Mouse (Mus musculus) embryo, embryonic 10 days (tissue): ENCODE results near the gene Srcin1.

Experiments
- DNase-seq: peaks from one replicate; pipeline ENCODE4 v3.0.0-alpha.2; 2015; ENCODE audit warnings: low spot score

The Srcin1 gene

DNA sequence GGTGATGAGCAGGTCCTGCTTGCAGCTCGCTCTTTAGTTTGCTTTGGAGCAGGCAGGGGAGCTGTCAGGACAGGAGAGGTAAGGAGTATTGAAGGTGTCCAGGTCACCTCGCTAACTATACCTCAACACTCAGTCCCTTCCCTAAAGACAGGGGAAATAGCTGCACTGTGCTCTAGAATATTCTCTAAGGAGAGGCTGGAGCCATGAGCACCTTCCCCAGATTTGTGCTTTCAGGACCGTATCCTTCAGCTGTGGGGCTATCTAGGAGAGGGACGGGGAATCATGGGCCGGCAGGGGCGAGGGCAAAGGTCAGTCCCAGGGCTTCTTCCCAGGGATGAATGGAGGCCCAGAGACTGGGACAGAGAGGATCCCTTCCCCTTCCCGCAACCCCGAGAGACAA, 23.8 kb downstream of the Srcin1 start:
- DNase-seq: peak; percentile 53

DNA sequence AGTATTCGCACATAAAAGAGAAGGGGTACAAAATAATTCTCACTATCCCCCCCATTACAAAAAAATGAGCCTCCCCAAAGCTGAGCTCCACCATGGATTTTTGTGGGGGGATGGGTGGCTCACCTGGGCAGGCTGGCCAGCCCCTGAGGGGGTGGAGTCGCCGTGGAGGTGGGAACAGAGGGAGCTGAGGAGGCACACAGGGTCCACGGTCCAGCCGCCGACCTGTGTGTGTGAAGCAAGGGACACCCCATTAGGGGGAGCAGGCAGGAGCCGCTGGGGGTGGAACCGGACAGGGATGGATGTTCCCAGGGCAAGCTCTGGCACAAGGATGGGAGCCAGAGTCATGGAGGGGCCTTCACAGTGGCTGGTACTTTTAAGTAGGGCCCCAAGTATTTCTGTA, 27.2 kb downstream of the Srcin1 start:
- DNase-seq: no peak

DNA sequence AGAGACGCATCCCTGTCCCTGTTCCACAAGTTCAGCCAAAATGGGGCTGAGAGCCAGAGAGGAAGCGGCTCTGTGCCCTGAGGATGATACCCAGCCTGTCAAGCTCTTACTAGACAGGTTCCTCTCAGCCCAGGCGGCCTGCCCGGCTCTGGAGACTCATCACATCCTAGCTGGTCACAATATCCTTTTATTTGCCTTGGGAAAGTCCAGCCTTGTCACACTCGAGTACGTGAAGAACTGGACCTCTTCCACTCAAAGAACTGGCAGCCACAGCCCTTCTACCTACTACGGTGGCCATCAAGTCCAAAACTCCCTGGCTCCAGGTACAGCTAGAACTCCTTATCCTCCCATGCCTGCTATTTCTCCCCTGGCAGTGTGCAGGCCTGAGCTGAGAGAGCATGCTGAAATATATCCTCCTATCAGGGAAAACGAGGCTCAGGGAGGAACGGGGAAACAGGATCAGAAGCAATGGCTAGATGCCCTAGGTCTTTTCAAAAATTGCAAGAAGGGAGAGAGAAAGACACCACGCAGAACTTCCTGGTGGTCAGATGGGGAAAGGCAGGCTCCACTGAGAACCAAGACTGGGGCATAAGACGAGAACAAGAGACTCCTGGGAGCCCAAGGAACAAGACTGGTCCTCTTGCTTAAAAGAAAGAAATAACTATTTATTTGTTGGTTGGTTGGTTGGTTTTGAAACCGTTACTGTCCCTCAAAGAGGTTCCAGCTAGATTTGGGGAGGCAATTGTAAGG, 27.9 kb downstream of the Srcin1 start:
- DNase-seq: no peak

DNA sequence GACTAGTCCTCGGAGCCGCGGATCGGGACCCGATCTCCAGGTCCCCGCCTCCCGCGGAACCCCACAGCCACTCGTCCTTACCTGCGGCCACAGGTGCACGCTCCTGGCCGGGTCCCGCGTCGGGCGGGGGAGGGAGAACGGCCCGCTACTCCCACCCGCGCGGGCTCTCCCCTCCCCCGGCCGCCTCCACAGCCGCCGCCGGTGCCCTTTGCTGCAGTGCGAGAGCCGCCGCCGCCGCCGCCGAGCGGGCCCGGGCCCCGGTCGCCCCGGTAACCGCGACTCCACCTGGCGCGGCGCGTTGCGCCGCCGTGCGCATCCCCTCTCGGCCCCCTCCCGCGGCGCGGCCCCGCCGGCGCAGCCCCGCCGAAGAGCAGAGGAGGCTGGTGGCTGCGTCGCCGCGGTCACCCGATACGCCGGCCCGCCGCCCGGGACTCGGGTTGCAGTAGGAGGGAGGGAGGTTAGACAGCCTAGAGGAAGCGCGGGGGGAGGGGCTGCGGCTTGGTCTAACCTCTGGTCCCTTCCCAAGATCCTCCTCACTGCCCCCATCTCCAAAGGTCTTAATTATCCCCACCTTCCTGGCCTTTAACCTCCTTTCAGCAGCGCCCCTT, 29.1 kb downstream of the Srcin1 start:
- peak; percentile 85 for DNase-seq

DNA sequence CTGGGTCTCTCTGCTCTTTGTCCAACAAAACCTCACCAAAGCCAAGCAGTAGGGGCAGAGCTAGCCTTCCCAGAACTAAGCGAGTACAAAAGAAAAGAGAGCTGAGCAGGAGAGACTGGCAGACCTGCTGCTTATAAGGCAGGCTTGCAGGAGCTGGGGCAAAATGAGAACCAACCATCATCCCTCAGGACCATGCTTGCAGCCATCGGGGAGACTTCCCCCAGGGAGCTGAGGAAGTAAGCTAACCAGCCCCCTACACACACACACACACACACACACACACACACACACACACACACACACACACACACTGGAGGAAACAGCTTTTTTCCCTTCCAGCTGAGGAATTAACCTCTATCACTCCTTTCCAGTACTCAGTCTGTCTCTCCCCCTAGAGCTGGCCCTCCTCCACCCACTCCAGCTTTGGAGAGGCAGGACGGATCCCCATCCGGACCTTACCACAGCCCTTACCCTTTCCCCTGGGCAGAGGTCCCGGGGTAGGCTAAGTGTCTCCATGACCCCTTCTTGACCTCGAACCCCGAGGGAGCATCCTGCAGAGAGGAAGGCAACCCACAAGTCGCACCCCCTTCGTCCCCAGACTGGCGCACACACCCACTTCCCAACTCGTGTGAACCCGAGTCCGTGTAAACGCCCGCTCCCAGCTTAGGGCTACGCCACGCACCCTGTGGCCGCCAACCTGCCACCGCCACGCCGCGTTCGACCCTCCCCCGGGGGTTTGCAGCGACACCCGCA, 30.0 kb downstream of the Srcin1 start:
- no peak for DNase-seq

DNA sequence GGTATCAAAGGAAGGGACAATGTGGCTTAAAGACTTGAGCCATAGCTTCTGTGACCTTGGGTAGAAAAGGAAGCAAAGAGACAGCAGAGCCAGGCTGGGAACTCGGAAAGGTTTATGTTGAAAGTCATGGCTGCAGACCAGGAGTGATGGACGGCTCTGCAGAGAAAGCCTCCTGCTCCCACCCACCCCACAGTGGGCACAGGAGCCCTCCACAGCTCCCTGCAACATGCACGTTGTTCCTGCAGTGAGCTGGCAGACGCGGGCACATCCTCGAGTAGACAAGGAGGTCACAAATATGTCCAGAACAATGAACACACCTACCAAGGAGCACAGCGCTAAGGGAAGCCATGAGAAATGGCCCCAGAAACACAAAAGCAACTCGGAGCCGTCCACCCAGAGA, 32.1 kb downstream of the Srcin1 start:
- no peak for DNase-seq

DNA sequence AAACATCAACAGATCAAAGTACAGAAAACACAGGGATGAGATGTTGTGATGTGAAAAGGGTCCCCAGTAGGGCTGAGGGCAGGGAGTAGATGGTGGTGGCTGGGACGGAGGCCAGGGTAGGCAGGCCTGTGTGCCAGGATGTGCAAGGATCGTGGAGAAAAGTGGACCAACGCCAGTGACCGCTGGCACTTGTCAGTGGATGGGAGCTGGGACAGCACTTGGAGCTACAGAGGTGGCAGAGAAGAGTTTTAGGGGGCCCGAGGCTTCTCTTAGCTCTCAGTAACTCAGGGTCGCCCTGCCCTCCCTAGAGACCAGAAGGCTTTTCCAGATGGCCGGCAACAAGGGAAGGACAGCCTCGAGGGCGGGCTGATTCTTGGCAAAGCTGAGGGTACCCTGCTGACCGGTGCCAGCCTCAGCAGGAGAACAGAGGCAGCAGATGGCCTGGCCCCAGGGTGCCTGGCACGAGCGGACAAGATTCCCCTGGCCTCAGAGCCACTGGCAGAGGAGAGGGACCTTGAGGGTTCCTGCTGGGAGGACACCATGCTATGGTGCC, 32.7 kb downstream of the Srcin1 start:
- no peak for DNase-seq

DNA sequence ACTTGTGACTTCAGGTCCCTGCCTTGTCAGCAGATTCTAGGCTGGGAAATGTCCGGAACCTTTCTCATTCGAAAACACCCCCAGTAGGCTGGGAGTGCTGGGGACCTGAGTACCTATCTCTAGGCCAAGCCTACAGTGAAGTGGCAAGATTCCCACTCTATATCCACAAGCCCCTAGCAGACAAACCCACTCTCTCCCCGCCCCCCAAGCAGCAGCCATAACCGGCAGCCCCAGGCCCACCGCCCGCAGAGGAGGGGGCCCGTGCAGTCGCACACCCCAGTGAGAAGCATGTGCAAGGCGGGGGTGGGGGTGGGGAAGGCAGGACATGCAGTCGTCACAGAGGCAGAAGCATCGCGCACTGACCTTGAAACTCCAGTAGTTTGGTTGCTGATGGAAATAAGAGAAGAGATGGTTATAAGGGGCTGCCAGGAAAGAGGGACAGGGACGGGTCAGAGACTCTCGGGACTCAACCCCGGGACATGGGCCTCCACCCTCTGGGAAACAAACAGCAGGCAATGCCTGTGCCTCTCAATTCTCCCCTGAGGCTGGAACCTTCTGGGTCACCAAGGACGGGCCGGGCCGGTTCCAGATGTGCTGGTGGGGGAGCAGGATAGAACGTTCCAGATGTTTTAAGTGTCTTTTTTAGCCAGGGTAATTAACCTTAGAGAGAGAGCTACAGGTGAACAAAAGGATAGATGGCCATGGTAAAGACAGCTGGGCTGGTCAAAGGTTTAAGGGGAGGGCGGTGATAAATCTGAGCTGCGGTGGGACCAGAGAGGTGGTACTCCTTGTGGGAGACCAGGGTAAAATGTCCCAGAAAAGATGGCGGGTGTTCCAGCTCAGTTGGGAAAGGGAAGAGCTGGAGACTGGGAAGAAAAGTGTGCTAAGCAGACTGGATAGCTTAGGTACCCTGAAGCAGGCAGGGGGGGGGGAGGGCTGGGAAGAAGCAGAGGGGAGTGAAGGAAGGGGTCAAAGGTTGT, 33.5 kb downstream of the Srcin1 start:
- DNase-seq: no peak

DNA sequence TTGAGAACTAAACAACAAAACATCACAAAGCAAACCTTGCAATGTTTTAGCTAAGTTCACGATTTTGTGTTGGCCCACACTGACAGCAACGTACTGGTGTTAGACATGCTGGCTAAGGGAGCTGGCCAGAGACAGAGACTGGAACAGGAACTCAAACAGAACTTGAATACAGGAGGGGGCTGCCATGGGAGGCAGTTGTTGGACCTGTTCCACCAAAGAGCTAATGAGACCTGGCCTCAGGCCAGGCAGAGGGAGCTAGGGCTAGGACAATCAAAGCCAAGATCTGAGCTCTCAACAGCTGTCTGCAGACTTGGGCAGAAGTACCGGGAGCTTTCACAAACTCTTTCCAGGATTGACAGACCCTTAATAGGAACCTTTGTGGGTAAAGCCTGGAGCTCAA, 35.4 kb downstream of the Srcin1 start:
- DNase-seq: no peak

DNA sequence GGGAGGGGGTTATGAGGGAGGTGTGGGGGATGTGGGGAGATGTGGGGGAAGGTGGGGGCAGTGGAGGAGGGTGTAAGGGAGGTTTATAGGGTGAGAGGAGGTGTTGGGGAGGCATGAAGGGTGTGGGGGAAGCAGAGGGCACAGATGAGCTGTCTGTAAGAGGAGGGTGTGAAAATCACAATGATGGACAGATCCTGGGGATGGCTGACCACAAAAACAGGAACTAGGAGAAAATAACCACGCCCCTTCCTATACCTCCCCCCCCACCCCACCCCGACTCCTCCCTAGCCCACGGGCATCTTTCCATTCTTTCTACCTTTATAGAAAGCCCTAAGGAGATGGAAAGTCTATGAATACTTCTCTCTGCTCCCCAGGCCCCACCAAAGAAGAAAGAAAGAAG, 35.9 kb downstream of the Srcin1 start:
- no peak for DNase-seq

DNA sequence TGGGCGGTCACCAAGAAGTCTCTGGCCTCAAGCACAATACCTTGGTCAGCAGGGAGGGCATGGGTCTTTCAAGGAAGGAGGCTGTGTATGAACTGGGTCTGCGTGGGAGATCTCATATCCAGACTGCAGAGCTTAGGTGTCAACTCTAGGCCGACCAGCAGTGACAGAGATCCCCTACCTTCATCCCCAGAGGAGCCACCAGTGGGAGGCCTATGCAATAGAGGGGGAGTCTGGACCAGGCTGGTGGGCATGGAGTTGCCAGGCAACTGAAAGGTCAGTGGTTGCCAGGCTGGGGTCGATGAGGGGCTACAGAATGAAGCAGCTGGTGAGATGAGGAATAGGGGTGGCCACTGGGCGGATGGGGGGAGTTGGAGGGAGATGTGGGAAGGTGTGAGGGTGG, 36.4 kb downstream of the Srcin1 start:
- no peak for DNase-seq

DNA sequence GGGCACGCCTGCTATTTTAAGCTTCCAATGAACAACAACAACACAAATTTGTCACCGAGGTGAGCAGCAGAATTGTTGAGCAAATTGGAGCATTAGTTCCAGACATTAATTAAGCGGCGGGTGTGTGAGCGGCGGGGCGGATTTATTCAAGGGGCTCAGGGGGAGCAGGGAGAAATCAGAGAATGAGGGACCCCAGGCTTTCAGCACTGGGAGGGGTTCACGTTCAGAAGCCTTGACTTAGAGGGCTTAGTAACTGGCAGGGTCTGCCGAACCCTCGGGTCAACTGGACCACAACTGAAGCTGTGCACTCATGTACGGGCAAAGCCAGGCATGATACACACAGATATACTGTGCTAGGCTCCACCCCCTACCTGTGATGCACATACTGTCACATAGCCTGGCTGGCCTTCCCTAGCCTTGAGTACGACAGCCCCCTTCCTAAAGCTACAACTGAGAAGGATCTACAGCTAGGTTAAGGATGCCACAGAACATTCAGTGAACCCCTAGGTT, 38.4 kb downstream of the Srcin1 start:
- no peak for DNase-seq

DNA sequence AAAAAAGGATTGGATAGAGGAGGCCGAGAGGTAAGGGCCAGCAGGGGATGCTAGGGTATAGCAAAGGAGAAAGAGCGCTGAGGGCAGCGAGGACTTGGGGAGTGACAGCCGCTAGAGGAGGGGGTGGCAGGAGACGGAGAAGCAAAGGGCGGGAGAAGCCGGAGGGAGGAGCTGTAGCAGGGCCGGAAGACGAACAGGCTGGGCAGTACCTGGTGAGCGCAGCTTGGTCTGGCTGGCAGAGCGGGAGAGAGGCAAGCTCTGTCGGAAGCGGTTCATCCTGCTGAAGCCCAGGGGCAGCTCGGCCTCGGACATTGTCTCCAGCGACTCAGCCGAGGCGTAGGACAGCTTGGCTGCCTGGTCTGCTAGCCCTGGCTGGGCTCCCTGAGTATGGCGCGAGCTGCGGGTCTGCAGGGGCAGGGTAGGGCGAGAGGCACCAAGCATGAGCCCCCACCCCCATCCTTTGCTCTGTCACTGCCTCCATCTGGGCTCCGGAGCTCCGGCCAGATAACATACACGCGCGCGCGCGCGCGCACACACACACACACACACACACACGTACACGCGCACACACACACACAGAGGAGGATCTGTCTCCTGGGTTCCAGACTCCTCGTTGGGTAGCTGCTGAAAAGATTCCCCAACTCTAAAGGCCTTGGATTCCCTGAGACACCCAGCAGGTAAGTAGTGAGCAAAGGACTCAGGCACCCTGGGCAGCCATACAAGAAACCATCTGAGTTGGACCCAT, 39.0 kb downstream of the Srcin1 start:
- DNase-seq: peak; percentile 81

DNA sequence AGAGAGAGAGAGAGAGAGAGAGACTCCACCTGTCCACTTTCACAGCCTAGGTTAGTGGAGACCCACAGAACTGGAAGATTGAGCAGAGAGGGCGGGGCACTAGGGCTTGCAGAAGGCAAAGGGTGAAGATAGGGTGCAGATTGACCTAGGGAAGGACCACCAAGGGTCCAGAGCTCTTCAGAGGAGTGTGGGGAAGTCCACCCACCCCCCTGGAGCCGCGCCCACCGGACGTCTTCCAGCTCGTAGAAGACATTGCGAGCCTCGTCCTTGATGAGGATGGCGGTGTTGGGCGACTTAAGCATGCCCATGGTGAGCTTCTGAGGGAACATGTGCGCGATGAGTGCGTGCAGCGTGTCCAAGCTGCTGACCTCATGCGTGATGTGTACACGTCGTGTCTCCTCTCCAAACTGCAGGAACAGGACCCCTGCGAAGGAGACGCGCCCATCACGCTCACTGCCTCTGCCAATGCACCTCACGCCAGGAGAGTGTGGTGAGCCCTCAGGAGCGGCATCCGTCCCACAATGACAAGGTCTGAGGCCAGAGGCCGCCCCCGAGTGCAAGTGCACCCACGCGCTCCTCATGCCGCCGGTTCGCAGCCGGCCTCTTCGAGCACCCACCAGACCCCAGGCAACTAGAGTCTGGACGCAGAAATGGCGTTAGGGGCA, 39.8 kb downstream of the Srcin1 start:
- DNase-seq: no peak

DNA sequence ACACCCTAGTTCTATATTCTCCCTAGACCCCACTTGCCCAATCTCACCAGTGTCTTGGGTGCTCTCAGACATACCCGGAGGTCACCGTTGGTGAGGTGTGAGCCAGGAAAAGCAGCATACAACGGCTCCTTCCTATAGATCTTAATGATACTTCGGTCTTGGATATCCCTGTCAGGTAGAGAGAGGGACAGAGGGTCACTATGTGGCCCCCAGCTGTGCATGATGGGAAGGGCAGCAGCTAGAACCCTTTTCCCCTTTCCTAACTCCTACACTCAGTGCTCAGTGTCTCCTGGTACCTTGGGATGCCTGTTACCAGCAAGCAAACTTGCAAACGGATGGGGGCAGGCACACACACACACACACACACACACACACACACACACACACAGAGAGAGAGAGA, 40.3 kb downstream of the Srcin1 start:
- no peak for DNase-seq

DNA sequence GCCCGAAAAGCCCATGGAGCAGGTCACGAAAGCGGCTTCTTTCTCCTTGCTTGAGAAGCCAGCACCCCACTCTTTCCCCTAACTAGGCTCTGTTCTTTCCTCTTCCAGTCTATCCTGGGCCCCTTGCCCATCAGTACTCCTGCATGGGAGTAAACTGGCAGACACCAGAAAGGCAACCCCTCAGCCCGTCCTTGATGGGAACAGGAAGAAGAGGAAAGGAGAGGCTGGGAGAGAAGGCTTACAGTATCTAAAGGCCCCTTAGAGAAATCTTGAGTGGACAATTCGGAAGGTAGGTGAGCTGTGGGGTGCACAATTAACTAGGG, 40.7 kb downstream of the Srcin1 start:
- DNase-seq: no peak

DNA sequence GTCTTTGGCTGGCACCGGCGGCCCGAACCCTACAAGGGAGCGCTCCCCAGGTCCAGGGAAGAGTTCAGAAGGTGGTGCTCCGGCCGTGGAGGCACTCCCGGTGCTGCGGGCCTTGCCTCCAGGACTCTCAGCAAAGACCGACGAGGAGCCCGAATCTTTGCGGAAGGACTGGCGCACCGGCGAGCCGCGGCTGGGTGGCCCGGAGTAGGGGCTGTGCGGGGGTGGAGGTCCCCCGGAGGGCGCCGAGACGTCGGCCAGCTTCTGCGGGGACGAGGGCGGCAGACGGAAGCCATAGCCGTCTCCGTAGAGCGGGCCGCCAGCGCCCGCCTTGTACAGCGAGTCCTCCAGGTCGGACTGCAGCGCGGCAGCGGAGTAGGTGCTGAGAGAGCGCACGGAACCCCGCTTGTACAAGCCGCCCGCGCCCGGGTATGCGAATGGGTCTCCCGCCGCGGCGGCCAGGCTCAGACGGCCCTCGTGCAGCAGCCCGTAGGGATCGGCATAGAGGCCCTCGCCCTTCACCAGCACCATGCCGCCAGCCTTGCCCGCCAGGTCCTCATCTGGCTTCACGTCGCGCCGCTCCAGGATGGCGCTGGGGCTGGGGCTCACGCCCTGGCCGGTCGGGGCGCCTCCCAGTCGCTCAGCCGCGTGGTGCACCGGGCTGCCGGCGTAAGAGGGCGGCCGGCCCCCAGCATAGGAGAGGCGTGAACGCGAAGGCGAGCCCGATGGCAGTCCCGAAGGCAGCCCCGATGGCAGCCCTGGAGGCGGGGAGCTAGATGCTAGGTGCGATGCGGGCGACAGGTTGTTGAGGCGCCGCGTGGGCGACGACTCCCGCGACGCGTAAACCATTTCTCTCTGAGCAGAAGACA, 41.3 kb downstream of the Srcin1 start:
- DNase-seq: peak; percentile 38

DNA sequence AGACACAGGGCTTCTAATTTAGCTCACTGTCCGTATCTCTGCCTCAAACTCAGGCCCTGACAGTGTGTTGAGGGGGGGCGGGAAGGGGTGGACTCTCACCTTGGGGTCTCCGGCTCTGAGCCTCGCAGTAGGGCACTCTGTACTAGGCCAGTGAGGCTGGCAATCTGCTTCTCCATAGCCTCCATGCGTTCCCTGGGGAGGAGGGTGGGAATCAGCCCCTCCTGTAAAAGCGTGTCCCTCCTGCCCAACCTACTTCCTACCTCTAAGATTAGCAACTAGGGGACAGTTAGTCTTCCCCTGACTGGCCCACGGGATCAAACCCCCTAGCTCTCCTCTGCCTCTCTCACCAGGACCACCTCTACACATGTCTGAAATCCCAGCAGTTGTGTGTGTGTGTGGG, 42.3 kb downstream of the Srcin1 start:
- no peak for DNase-seq

DNA sequence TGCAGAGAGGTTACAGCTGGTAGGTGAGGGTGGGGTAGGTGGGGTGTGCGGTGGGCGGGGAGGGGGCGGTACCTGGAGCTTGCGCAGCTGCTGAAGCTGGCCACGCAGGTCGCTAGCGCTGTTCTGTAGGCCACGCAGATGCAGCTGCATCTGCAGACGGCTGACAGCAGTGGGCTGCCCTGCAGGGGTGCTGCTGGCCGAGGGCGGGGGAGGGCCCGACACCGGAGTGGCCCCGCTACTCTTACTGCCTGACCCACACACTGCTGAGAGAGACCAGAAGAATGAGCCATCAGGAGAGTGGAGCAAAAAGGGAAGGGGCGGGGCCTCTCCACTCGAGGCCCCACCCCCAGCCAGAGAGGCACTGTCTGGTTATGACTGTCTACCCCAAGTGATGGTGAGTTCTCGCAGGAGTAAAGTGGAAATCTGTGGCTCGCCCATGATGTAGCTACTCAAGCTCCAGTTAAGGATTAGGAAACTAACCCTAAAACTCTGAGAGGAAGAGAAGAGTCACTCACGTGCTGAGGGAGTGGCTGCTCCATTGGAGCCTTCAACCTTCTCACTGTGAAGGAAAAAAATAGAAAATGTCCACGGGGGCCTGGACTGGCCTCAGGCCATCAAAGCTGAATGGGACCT, 42.9 kb downstream of the Srcin1 start:
- no peak for DNase-seq
